Mouse (Mus musculus): ENCODE results near the gene Cd109. TPM values are rescaled to one million over a fixed set of nuclear protein-coding genes. Genes with fewer than 3 reads are reported as not detected.

The Cd109 gene
- not detected for total RNA-seq (2023)

DNA sequence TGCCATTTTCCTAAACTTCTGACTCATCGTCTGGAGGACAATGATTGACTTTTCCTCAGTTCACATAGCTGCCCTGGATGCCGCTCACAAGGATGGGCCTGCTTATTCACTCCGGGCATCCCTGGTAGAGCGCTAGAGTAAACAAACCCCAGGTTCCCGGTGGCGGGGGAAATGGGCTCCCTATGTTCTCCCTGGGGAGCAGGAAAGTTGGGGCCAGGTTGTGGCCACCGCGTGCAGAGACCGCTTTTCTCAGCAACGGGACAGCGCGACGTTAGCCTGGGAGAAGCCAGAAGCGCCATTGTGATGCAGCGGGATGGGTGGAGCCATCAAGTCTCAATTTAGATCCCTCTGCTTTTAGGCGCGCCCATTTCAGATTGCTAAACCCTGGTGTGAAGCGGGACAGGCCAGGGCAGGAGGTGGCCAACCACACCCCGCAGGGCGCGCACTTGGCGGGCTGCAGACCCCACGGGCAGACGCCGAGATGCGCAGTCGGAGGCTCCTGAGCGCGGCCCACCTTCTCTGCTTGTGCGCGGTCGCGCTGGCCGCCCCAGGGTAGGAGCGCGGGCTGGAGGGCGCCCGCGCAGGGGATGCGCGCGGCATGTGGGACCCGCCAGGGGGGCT, at the start of gene Cd109:
Gene Cd109, plus strand, starts transcription at position 146 of the 621 bp plus-strand sequence.

DNA sequence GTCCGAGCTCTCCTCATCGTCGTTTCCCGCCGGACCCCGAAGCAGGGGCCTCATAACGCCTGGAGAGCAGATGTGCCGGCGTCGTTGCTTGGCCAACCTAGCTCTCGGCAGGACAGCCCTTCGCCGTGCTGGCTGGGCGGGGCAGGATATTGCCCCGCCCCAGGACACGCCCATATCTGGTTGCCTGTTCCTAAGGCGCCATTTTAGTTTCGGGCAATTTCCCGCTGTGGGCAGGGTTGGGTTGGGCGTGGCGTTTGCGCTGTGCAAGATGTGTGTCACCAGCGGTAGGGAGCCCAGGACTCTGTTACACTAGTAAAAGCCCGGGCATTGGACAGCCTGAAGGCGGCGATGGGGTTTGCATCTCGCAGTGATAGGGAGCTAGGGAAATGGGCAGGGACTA, 27.4 kb upstream of the Cd109 start, which contains the start of gene Slc17a5:
Gene Slc17a5, minus strand, starts transcription at position 128 of the 400 bp plus-strand sequence.

Other genes with a start within 250 kb of the Cd109 start
- gene Dppa5a, start 247.4 kb upstream of the Cd109 start, total RNA-seq (2023): not detected
- gene Ooep, start 236.8 kb upstream of the Cd109 start, total RNA-seq (2023): not detected
- 1 to 10 TPM; 2.1 to 2.3 TPM for gene Ddx43, start 219.8 kb upstream of the Cd109 start, total RNA-seq (2023)
- gene Cgas, start 172.3 kb upstream of the Cd109 start, total RNA-seq (2023): 1 to 10 TPM; 4.9 to 5.1 TPM
- gene Mto1, start 167.3 kb upstream of the Cd109 start, total RNA-seq (2023): 10 to 100 TPM; 26.0 to 28.4 TPM
- 1 to 10 TPM in 1 of 2 experiments, under 1 TPM in 1; 0.61 to 1.1 TPM for gene Gm17324, start 166.8 kb upstream of the Cd109 start, total RNA-seq (2023)
- gene Eef1a1, start 126.4 kb upstream of the Cd109 start, total RNA-seq (2023): over 10,000 TPM; 11,382 to 11,897 TPM
- gene Slc17a5, start 27.5 kb upstream of the Cd109 start, total RNA-seq (2023): 1 to 10 TPM; 6.4 to 7.9 TPM

Data from T-cell, adult 66 days (primary cell).